Mouse (Mus musculus) kidney, adult 2 months (tissue): ENCODE measurements around the gene Snx30. TPM values are rescaled to one million over a fixed set of nuclear protein-coding genes. Genes with fewer than 3 reads are reported as not detected.

Source experiments
- DNase-seq: peaks from one replicate; pipeline ENCODE4 v3.0.0; 2021
- H3K27ac ChIP-seq: fragments of 200-500 bp; 2 replicates; pipeline ENCODE4 v1.5.1; 2012; ENCODE audit warnings: low read depth, low read length, control low read depth, inconsistent platforms; ENCODE audit not compliant: insufficient read depth
- H3K27me3 ChIP-seq: fragments of 200-500 bp; replicated peaks from 2 replicates; pipeline ENCODE4 v1.6.1; 2012; ENCODE audit warnings: mild to moderate bottlenecking, moderate library complexity, low read length, inconsistent platforms; ENCODE audit not compliant: control insufficient read depth, insufficient read depth
- H3K36me3 ChIP-seq: fragments of 200-500 bp; 2 replicates; pipeline ENCODE4 v1.6.1; 2012; ENCODE audit warnings: mild to moderate bottlenecking, moderate library complexity, low read length, inconsistent platforms; ENCODE audit not compliant: control insufficient read depth, insufficient read depth
- H3K4me1 ChIP-seq: fragments of 200-500 bp; 2 replicates; pipeline ENCODE4 v1.6.1; 2011; ENCODE audit warnings: low read length; ENCODE audit not compliant: control insufficient read depth, insufficient read depth
- H3K4me3 ChIP-seq: fragments of 200-500 bp; 2 replicates; pipeline ENCODE4 v1.5.1; 2011; ENCODE audit warnings: mild to moderate bottlenecking, low read depth, low read length, control low read depth; ENCODE audit not compliant: insufficient read depth
- CTCF ChIP-seq: fragments of 200-500 bp; conservative IDR thresholded peaks from 2 replicates; pipeline ENCODE4 v1.5.1; 2011; ENCODE audit warnings: low read depth, mild to moderate bottlenecking, control low read depth, low read length, moderate library complexity, mixed read lengths; ENCODE audit not compliant: insufficient read depth, insufficient read length
- POLR2A ChIP-seq: fragments of 200-500 bp; IDR thresholded peaks from one replicate; pipeline ENCODE4 v1.6.1; 2011; ENCODE audit warnings: low read depth, low read length, control low read depth
- WGBS: fragments of 180-500 bp; shearing (Covaris S2); methylation state at CpG from one replicate; pipeline ENCODE4 v1.1.7; 2018; 5-methylcytosine and 5-hydroxymethylcytosine counted together
- polyA plus RNA-seq: library from polyadenylated mRNA; depleted of rRNA; stranded (reverse); fragments of >200 nt; gene quantifications from 2 replicates; pipeline ENCODE4 v1.2.3, GENCODE M21; 2012

Snx30 gene
- polyA plus RNA-seq, 1 experiment, result 5.2 TPM

DNA sequence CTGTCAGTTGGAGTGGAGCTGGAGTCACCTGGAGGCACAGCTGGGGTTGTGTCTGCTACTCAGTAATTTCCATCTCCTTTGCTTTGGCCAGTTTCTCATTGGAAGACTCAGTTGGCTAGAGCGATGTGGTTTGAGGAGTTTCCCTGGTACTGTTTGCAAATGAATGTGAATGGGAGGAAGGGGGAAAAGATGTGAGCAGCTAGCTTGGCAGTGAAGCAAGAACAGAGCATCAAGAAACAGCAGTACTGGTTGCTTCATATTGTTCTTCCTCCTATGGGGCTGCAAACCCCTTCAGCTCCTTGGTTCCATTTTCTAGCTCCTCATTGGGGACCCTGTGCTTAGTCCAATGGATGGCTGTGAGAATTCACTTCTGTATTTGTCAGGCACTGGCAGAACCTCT is 56.7 kb downstream of the Snx30 start:
- Histone ChIP-seq H3K27me3 (no peaks in the 10 kb centered on the region), H3K27ac (no peak overlapping the region), H3K4me3 (no peak overlapping the region), H3K36me3 (no peaks in the 10 kb centered on the region), H3K4me1 (peaks cover 4% of the 10 kb centered on the region; the same call in 1 of the 2 replicates)
- WGBS, result 81% methylated on average over 1 of the region's 1 CpGs
- no peak for TF ChIP-seq POLR2A
- TF ChIP-seq CTCF, result no peak
- DNase-seq, result no peak

DNA sequence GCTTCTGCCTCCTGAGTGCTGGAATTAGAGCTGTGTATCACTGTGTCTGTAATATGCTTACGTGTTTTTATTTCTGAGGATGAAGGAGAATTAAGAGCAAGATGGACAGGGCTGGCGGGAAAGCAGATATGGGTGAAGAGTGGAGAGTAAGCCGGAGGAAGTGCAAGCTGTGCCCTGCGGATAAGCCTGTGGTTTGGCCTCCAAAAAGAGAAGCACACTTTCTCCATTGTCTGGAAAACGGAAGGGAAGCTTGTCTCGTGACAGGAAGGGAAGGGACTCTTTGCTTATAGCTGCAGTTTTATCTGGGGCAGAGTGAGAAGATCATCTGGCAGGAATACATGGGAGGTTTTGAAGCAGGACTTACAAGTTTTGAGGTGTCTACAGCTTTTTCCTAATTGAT is 58.2 kb downstream of the Snx30 start:
- no peaks in the 10 kb centered on the region for H3K27me3 ChIP-seq
- H3K36me3 ChIP-seq, result no peaks in the 10 kb centered on the region
- H3K27ac ChIP-seq, result no peak overlapping the region
- no peak overlapping the region for H3K4me3 ChIP-seq
- 77% methylated on average over 6 of the region's 6 CpGs for WGBS
- peaks cover 4% of the 10 kb centered on the region; the same call in 1 of the 2 replicates for H3K4me1 ChIP-seq
- DNase-seq, result peak; percentile 43
- no peak for TF ChIP-seq CTCF
- TF ChIP-seq POLR2A, result no peak

DNA sequence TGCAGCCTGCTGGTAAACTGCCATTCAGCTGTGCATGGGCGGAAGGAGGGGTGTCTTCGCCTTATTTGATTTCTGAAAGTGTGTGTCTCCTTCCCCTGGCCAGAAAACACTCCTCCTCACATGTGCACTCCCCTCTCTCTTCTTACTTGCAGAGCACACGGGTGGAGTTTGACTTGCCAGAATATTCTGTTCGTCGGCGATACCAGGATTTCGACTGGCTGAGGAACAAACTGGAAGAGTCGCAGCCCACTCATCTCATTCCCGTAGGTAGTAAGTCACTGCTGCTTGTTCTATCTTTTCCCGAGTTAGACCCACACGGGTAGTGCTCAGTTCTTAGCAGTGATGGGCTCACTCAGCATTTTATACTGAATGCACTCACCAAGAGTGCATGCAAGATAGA is 62.4 kb downstream of the Snx30 start:
- H3K4me3 ChIP-seq, result no peak overlapping the region
- TF ChIP-seq POLR2A, result no peak
- TF ChIP-seq CTCF, result no peak
- no peak for DNase-seq
- 84% methylated on average over 11 of the region's 11 CpGs for WGBS
- H3K36me3 ChIP-seq, result no peaks in the 10 kb centered on the region
- H3K27me3 ChIP-seq, result no peaks in the 10 kb centered on the region
- H3K27ac ChIP-seq, result no peak overlapping the region
- H3K4me1 ChIP-seq, result no peaks in the 10 kb centered on the region

DNA sequence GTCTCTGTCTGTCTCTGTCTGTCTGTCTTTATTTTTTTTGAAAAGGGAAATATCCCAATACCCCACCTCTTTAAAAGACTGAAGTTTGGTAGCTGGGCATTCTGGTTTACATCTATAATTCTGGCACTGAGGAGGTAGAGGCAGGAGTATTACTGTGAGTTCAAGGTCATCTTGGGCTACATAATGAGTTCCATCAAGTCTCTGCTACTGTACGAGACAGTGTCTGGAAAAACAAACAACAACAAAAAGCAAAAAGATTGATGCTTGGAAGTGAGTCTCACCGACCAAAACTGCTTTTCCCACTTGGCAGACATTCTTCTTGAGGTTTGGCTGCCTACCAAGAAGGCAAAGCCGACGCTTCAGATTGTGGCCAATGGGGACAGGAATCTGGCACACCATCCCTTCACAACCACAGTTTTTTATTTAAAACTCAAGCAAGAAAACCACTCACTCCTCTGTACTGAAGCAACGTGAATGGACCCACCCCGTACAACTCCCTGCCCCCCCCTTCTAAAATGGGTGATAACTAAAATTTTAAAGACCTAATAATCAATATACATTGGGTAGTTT is 63.9 kb downstream of the Snx30 start:
- H3K4me3 ChIP-seq, result no peak overlapping the region
- no peak overlapping the region for H3K27ac ChIP-seq
- no peaks in the 10 kb centered on the region for H3K27me3 ChIP-seq
- peak; percentile 70 for DNase-seq
- no peak for TF ChIP-seq POLR2A
- no peak for TF ChIP-seq CTCF
- H3K4me1 ChIP-seq, result no peaks in the 10 kb centered on the region
- no peaks in the 10 kb centered on the region for H3K36me3 ChIP-seq
- WGBS, result 17% methylated on average over 6 of the region's 6 CpGs

DNA sequence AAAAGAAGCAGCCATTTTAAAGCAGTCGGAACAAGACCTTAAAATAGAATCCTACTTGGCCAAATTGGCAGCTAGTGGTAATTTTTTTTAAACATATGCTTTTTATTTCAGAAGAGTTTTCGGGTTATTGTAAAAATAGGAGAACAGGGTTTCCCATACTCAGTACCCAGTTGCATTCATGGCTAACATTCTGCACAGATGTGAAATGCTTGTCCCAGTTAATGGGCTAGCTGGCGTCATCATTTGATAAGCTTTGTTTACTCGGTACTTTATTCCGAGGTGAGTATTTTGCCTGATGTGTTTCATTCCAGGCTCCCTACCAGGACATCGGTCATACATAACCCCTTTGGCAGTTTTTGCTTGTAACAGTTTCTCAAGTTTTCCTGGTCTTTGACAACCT is 64.8 kb downstream of the Snx30 start:
- H3K27me3 ChIP-seq, result no peaks in the 10 kb centered on the region
- TF ChIP-seq CTCF (no peak), POLR2A (no peak)
- H3K4me3 ChIP-seq, result no peak overlapping the region
- no peak overlapping the region for H3K27ac ChIP-seq
- no peak for DNase-seq
- WGBS, result 75% methylated on average over 6 of the region's 6 CpGs
- no peaks in the 10 kb centered on the region for H3K4me1 ChIP-seq
- no peaks in the 10 kb centered on the region for H3K36me3 ChIP-seq

DNA sequence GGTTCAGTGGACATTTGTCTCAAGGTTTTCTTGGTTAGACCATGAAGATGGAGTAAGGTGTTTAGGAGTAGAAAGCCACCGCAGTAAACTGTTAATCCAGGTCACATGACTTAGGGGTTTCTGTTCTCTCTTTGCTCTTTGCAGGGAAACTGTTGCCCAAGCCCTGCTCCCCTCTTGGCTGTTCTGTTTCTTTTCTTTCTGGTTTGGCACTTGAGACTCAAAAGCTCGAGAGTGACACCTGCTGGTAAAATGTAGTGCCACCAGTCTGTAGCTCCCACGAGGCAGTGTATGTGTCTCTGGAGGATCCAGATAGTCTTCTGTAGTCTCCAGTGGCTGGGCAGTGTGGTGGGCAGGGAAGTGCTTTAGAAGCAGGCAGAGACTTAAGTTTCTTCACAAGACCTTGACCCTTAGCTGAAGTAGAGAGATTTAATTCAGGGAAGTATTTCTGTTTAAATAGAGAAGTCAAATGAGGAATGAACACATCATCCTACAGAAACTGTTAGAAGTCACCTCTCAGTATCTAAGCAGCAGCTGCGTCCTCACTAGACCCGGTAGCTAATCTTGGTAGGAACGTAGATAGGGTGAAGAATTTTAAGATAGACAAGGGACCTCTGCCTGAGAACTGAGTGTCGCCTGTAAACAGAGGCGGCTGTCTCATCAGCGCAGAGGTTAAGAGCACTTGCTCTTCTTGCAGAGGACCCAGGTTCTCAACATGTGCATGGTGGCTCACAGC is 65.4 kb downstream of the Snx30 start:
- H3K27me3 ChIP-seq, result no peaks in the 10 kb centered on the region
- H3K36me3 ChIP-seq, result no peaks in the 10 kb centered on the region
- peak; percentile 84 for DNase-seq
- TF ChIP-seq CTCF, result peak; percentile 84
- TF ChIP-seq POLR2A, result no peak
- H3K27ac ChIP-seq, result no peak overlapping the region
- 59% methylated on average over 9 of the region's 9 CpGs for WGBS
- H3K4me1 ChIP-seq, result no peaks in the 10 kb centered on the region
- no peak overlapping the region for H3K4me3 ChIP-seq

DNA sequence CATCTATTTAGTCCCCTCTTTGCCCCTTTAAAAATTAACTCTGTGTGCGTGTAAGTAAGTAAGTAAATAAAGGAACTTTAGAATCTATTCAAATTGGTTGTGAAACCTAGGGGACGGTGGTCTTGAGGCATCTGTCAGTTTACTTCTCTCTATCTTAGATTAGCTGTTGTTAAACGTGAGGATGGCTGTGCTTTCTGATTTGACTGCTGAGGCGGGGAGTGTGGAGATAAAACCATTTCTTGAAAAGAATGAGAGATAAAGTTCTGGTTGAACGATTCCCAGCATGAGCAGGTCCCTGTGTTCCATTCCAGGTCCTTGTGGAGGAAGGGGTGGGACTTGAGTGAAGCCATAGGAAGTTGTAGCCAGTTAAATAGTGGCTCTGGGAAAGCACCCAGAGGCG is 67.6 kb downstream of the Snx30 start:
- WGBS, result 66% methylated on average over 6 of the region's 6 CpGs
- Histone ChIP-seq H3K36me3 (no peaks in the 10 kb centered on the region), H3K27me3 (no peaks in the 10 kb centered on the region), H3K4me1 (no peaks in the 10 kb centered on the region), H3K4me3 (no peak overlapping the region), H3K27ac (no peak overlapping the region)
- no peak for DNase-seq
- no peak for TF ChIP-seq CTCF
- TF ChIP-seq POLR2A, result no peak
